Mouse (Mus musculus): Measurements from ENCODE around the gene Dnajb3.
"Not testable (repeated sequence)": the region's sequence is repeated elsewhere in the genome, so short reads cannot be mapped to it uniquely, and the experiment has no call there.

Dnajb3 gene

DNA sequence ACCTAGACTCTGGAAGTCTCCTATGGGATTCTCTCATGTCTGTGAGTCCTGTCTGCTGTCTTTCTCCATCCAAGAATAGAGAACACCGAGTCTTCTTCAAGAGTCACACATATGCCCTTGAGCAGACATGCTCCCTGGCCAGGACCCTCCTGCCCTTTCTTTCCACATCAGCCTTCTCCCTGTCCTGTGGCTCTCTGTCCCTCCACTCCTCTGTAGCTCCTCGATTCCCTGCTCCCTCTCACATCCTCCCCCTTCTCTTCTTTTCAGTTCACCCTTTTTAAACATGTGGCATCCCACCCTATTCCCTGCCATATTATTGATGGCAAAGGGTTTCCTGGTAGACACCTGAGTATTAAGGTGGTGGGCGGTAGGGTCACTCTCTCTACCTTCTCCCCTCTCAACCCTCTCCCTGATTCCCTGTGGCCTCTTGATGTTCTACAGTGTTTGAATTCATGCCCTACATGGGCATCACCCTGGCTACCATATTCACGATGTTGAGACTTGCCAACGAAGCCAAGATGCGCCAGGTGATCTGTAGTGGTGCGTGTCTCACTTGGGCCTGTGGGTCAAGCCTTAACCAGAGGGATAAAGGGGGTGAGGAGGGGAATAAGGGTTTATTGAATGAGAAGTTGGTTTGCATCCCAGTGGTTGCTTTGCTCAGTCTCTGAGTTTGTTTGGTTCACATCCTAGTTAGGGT is 26.4 kb upstream of the Dnajb3 start:
- no peak for DNase-seq (ENCODE audit: low read depth, low spot score)

DNA sequence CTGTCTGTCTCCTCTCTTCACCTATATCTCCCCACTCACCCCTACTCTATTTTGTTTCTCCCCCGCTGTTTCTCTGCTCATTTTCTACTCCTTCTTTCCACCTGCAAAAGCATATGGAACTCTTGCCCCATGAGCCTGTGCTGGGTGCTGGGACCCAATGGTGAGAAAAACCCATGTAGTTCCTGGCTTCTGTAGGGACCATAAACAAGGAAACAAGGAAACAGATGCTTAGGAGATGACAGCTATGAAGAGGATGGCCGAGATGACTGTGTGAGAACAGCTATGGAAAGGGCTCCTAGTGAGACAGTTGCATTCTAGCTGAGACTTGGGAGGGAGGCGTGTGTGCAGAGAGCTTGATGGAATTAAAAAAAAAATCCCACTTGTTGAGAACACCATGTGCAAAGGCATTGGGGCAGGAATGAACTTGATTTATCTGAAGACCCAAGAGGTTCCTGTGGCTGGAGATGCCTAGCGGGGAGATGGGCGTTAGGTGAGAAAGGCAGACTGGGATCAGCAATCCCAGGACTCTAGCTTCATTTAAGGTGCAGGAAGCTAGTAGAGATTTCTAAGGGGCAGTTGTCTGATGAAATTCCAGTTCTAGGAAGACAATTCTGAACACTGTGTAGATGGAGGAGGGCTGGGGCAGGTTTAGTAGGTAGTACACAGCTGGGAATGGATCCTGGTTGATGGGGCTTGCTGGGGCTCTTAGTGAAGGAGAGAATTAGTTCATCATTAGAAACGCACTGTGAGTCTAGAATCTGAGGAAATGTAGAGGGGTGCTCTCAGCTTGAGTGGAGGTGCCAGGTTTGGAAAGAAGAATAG is 25.6 kb upstream of the Dnajb3 start:
- no peak for DNase-seq (ENCODE audit: low read depth, low spot score)

DNA sequence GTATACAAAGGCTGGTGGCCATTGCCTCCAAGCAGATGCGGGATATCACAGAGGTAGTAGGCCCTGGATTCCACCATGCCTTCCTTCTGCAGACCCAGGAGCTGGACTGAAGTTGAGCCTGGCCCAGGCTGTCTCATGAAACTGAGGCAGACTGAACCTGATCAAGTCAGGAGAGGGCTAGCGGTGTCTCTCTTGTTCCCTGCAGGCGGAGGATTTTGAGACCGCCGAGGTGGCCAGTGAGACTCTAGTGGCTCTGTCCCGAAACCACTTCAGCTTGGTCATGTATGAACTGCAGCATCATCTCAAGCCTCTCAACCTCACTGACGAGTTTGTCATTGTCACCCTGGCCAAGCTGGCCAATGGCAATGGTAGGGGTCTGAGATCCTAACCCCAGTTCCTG is 24.8 kb upstream of the Dnajb3 start:
- DNase-seq (ENCODE audit: low read depth, low spot score), result no peak

DNA sequence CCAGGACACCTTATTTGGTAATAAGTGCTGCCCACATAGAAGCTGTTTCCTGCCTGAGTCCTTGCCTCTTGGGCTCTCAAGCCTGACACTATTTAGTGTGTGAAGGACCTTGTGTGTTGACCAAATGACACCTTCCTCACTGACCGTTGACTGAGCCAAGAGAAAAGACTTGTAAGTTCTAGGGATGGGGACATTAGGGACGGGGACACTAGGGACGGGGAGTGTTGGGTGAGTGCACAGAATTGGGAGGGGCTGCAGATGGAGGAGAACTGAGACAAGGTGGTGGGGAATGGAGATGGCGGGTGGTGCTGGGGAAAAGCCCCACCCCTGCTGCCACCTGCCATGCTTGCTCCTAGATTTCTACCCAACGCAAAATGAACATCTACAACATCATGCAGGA is 24.4 kb upstream of the Dnajb3 start:
- DNase-seq (ENCODE audit: low read depth, low spot score), result no peak

DNA sequence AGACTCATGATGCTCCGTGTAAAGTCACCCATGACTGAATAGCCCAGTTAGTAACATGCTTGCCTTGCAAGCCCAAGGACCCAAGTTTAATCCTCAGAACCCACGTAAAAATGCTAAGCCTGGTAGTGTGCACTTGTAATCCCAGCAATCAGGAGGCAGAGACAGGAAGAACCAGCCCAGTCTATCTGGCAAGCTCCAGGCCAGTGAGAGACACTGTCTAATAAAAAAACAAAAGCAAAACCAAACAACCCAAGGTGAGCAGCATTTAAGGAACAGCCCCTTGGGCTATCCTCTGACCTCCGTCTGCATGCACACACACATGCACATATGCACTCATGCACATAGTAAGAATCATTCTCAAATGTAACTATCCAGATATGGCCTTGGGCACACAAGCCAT is 24.0 kb upstream of the Dnajb3 start:
- DNase-seq (ENCODE audit: low read depth, low spot score), result no peak

DNA sequence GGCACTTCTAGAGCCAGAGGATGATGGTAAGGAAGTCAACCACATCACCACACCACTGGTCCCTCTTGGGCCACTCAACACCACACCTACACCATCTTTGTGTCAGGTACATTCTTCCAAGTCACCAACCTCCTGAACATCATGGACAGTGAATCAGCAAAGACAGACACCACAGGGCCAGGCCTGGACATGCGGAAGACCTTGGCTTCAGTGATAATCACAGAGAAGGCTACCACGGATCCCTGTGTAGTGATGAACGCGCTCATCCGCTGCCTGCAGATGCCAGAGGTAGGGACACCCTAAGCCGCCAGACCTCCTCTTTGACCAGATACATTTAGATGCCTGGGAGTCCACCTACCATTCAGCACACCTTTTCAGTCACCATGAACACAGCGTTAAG is 22.5 kb upstream of the Dnajb3 start:
- no peak for DNase-seq (ENCODE audit: low read depth, low spot score)

DNA sequence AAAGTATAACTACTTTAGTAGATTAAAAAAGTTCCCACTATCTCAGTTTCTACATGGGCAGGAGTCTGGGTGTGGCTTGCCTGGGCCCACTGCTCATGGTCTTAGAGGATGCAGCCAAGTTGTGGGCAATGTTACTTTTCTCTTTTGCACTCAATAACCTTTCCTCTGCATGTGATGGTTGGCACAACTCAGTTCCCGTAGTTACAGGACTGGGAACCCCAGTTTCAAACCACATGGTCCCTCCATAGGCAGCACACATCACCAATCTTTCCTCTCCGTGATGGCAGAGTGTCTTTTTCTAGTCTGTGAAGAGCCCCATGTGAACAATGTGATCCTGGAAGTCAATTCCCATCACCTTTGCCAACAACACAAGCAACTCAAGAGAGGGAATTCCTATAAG is 21.9 kb upstream of the Dnajb3 start:
- no peak for DNase-seq (ENCODE audit: low read depth, low spot score)

DNA sequence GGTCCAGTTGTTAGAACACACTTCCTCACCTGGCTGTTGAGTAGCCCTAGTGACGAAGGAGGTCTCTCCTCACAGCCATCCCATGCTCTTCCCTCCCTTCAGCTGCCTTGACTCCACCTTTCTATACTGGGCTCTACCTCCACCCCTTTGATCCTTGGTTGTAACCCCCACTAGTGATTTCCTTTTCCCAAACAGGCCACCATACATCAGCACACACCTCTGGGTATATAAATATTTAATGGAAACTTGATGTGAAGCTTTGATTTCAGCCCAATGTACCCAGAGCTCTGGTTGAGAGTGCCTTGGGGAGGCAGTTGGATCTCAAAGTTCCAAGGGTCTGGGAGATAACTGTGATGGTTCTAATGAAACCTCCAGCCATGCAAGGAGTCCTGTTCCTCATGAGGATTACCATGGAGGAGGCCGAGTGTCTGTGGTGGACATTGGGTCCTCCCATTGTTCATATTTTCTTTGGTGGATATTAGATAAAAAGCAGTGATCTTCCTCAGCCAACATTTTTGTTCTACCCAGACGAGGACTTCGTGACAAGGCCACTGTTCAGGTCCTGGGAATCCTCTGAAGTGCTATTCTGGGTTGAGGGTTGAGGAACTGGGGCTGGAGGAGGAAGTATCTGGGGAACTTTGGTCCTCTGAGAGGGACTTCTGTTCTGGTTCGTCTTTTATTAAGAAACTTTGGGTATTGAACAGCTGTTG is 21.2 kb upstream of the Dnajb3 start, which contains the start of gene Mroh2a:
Mroh2a (plus strand) TSS at position 317 of the 710 bp plus-strand sequence.
- DNase-seq (ENCODE audit: low read depth, low spot score), result no peak

DNA sequence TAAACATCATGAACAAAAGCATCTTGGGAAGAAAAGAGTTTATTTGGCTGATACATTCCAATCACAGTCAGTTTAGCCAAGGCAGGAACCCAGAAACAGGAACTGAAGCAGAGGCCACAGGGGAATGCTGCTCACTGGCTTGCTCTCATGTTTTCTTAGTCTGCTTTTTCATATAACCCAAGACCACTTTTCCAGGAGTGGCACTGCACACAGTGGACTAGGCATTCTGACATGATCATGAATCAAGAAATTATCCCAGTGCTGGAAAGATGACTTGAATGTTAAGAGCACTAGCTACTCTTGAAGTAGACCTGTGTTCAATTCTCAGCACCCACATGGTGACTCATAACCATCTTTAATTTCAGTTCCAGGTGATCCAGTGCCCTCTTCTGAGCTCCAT is 20.2 kb upstream of the Dnajb3 start:
- DNase-seq (ENCODE audit: low read depth, low spot score), result no peak

DNA sequence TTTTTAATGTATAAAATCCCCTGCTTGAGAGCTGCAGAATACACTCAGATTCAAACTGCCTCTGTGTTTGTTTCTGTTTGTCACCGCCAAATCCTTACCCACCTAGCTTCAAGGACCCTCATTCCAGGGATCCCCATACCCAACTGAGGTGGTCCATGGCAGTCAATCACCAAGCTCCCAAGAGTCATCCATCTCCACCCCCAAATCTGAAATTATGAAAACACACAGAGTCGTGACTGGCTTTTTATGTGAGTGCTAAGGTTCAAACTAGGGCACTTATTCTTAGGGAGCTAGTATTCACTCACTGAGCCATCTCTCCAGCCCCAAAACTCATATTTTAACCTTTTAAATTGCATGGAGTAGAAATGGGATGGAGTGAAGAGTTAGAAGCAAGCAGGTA is 19.7 kb upstream of the Dnajb3 start:
- DNase-seq (ENCODE audit: low read depth, low spot score), result not testable (repeated sequence)

DNA sequence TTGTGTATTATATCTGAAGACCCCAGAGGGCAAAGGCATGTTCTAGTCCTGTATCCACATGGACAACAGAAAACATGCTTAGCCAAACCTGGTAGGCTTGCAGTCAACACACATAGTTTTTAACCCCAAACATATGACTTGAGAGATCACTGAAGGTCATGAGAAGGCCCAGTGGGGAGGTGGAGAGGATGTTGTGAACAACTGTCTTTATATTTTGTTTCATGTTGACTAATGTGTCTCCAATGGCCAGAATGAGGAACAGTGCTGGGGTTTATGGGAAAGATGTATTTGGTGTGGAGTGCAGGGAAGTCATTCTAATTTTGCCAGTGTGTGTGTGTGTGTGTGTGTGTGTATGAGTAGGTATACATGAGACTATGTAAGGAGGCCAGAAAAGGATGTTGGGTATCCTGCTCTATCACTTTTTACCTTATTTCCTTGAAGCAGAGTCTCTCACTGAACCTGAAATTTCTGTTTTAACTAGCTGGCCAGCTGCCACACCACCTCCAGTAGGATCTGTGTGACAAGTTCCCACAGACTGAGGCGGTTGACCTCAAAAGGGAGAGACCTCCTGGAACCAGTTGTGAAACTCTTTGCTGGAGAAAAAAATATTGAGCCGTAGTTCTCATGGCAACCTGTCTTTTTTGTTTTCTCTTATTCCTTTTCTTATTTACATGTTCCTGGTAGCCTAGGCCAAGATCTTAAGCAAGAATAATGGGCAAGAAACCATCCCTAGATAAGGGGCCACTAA is 18.6 kb upstream of the Dnajb3 start:
- DNase-seq (ENCODE audit: low read depth, low spot score), result no peak

DNA sequence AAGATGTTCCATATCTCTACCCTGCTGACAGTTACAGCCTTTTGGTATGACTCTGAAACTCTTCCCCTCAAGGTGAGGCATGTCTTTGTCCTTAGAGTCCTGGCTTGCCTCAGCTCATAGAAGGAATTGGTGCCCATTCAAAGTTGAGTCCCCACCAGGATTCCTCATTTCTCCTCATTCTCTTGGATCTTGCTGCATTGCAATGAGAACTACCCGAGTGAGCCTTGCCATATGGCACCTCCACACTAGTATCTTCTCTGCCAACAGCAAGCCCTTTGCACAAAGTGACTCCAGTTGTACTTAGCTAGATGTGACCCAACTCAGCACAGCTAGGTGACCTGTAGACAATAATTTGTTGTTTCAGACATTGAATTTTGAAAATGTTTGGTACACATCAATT is 18.0 kb upstream of the Dnajb3 start:
- no peak for DNase-seq (ENCODE audit: low read depth, low spot score)

DNA sequence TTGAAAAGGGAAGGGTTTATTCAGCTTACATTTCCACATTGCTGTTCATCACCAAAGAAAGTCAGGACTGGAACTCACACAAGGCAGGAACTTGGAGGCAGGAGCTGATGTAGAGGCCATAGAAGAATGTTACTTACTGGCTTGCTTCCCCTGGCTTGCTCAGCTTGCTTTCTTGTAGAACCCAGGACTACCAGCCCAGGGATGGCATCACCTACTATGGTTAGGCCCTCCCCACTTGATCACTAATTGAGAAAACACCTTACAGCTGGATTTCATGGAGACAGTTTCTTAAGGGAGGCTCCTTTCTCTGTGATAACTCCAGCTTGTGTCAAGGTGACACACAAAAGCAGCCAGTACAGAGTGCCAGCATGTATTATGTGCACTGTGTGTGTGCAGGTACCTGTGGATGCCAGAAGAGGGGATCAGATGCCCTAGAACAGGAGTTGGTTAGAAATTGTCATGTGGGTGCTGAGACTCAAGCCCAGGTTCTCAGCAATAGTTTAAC is 17.5 kb upstream of the Dnajb3 start:
- DNase-seq (ENCODE audit: low read depth, low spot score), result not testable (repeated sequence)

DNA sequence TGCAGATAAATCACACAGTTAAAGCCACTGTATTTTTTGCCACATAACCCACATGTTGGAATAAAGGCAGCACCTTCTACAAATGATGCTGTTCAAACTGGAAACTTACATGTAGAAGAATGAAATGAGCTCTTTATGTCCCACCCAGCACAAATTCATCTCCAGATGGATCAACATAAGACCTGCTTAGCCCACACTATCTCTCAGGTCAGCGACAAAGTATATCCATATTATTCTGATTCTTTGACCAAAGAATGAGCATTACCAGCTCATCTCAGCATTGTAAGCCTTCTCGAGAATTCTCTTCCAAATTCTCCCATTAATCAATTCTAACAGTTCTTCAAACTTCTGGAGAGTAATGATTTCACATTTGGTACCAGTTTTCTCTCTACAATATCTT is 16.6 kb upstream of the Dnajb3 start:
- no peak for DNase-seq (ENCODE audit: low read depth, low spot score)

DNA sequence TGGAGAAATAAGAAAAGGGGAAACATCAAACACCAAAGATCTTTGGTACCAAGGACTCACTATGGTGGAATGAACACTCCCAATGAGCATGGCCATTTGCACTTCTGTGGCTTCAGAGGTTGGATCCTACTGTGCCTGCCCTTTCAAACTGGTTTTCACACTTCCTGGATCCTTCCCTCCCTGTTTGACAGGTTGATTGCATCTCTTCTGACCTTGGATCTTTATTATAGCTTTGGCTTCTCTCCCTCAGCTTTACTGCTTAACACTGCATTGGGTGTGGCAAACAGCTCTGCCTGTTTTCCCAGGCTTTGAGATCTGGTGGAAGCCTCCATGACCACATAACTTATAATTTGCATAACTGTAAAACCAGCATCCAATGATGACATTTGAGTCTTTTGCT is 14.8 kb upstream of the Dnajb3 start:
- no peak for DNase-seq (ENCODE audit: low read depth, low spot score)

DNA sequence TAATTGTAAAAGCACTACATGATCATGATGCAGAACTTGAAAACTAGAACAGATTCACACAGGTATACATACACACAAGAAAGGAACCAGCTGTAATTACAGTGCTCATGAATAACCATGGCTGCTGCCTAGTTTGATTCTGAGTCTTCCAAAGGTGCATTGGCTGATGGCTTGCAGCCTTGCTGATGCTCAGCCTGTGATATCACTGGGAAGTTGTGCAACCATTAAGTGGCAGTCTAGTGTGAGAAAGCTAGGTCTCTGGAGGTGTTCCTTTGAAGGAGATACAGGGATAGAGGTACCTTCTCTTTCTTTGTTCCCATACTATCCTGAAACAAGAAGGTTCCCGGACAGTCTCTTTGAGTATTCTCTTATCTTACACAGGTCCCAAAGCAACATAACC is 13.5 kb upstream of the Dnajb3 start:
- DNase-seq (ENCODE audit: low read depth, low spot score), result no peak

DNA sequence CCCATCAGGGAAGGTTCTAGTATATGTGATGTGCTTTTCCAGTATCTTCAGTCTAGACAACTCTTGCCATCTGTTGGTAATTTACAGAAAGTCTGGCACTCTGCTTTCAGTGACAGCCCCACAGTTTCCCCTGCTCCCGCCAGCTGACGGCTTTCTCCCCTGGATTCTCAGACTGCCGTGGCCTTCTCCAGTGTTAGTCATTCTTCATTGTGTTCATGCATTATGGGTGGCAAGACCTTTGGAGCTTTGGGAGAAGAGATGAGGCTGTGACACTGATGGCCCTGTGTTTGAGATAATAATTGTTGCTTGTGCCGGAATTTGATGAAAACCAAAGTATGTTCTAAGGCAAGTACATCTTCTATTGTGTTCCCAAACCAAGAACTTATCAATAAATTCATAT is 13.0 kb upstream of the Dnajb3 start:
- no peak for DNase-seq (ENCODE audit: low read depth, low spot score)

DNA sequence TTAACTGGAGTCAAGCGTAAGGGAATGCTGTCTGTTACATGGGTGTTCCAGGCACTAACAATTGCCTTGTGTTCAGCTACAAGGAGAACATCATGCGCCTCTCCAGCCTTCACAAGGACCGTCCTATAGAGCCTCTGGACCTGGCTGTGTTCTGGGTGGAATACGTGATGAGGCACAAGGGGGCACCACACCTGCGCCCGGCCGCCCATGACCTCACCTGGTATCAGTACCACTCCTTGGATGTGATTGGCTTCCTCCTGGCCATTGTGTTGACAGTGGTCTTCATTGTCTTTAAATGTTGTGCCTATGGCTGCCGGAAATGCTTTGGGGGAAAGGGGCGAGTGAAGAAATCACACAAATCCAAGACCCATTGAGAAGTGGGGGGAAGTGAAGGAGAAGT is 12.5 kb upstream of the Dnajb3 start:
- no peak for DNase-seq (ENCODE audit: low read depth, low spot score)

DNA sequence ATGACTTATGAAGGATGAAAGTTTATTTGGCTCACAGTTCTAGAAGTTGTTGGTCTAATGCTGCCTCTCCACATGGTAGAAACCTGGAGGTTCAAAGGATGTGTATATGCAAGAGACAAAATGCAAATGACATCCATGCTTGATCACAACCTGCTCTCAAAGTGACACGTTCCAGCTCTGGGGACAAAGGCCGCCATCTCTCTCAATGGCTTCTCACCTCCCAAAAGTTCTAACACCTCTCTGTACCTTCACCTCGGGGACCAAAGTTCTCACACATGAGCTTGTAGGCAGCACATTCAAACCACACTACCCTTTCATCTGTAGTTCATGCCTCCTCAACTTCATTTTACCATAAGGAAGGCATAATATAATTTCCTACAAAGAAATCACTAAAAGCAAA is 12.0 kb upstream of the Dnajb3 start:
- no peak for DNase-seq (ENCODE audit: low read depth, low spot score)

DNA sequence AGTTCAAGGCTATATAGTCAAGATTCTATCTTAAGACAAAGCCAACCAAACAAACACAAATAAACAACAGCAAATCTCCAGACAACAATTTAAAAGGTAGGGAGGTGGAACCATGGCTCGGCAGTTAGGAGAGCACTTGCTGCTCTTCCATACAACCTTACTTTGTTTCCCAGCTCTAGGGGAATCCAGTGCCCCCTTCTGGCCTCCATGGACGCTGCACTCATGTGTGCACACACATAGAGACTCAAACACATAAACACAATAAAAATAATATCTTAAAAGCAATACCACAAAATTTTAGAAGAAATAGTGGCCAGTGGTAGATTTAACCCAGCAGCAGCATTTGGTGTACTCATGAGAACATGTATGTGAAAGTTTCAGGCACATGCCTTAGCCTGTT is 11.6 kb upstream of the Dnajb3 start:
- DNase-seq (ENCODE audit: low read depth, low spot score), result no peak

DNA sequence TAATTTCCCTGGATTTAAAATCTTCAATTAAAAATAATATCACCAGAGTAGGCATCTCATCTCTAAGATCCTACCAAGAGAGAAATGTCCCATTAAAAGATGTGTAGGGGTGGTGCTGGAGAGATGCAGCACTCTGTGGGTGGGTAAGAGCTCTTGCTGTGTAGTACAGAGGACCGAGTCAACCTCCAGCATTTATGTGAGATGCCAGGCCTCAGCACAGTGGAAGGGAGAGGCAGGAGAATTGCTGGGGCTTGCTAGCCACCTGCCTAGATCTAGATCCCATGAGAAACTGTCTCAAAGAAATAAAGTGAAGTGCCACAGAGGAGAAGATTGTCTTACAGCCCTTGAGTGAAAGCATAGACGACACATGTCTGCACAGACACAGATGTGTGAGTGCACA is 11.0 kb upstream of the Dnajb3 start:
- DNase-seq (ENCODE audit: low read depth, low spot score), result no peak

Data from retina, postnatal 7 days (tissue).